Mouse (Mus musculus) heart, postnatal 0 days (tissue): Measurements from ENCODE around the gene Smyd3. TPM values are rescaled to one million over a fixed set of nuclear protein-coding genes. Genes with fewer than 3 reads are reported as not detected.

Experiments used
- ATAC-seq: fragments of 200-750 bp; cut with Nextera tagmentation; 2 replicates; pipeline ENCODE4 v1.8.0; 2017; ENCODE audit warnings: low read depth, moderate number of reproducible peaks, moderate library complexity; ENCODE audit not compliant: insufficient read depth
- DNase-seq: peaks from one replicate; pipeline ENCODE4 v3.0.0-alpha.2; 2016; ENCODE audit warnings: low spot score
- H3K27ac ChIP-seq: fragments of 300-500 bp; sonication (generic); 2 replicates; pipeline ENCODE4 v1.5.1; 2014; ENCODE audit warnings: low read depth, mild to moderate bottlenecking
- H3K27me3 ChIP-seq: fragments of 300-500 bp; sonication (generic); 2 replicates; pipeline ENCODE4 v1.6.1; 2014; ENCODE audit warnings: low read length, mixed read lengths; ENCODE audit not compliant: control insufficient read depth, insufficient read depth
- H3K36me3 ChIP-seq: fragments of 300-500 bp; sonication (generic); replicated peaks from 2 replicates; pipeline ENCODE4 v1.6.1; 2014; ENCODE audit warnings: low read length, mixed read lengths; ENCODE audit not compliant: control insufficient read depth, insufficient read depth
- H3K4me1 ChIP-seq: fragments of 300-500 bp; sonication (generic); 2 replicates; pipeline ENCODE4 v1.6.1; 2014; ENCODE audit warnings: antibody characterized with exemption; ENCODE audit not compliant: control insufficient read depth, insufficient read depth
- H3K4me2 ChIP-seq: fragments of 300-500 bp; sonication (generic); 2 replicates; pipeline ENCODE4 v1.6.1; 2014; ENCODE audit warnings: low read depth, mild to moderate bottlenecking, low read length, moderate library complexity
- H3K4me3 ChIP-seq: fragments of 300-500 bp; sonication (generic); 2 replicates; pipeline ENCODE4 v1.5.1; 2014; ENCODE audit warnings: low read depth, low read length
- H3K9ac ChIP-seq: fragments of 300-500 bp; sonication (generic); replicated peaks from 2 replicates; pipeline ENCODE4 v1.6.1; 2014; ENCODE audit warnings: low read depth, low read length, mixed read lengths
- H3K9me3 ChIP-seq: fragments of 300-500 bp; sonication (generic); replicated peaks from 2 replicates; pipeline ENCODE4 v1.6.1; 2016; ENCODE audit warnings: low read length; ENCODE audit not compliant: control insufficient read depth
- CTCF ChIP-seq: IDR thresholded peaks from 2 replicates; pipeline ENCODE4 v1.5.1; 2016; ENCODE audit warnings: antibody characterized with exemption, control low read depth, low read depth
- EP300 ChIP-seq: IDR thresholded peaks from 2 replicates; pipeline ENCODE4 v1.6.1; 2016; ENCODE audit warnings: antibody characterized with exemption, low read depth
- WGBS: fragments of 180-500 bp; shearing (Covaris S2); extraction: QIAGEN DNeasy Blood & Tissue Kit; methylation state at CpG from one replicate; pipeline ENCODE4 v1.1.7; 2014; 5-methylcytosine and 5-hydroxymethylcytosine counted together
- polyA plus RNA-seq: library from polyadenylated mRNA; unstranded; fragments of >200 nt; fragmentation: Nextera tagmentation; extraction: Ambion mirVana; gene quantifications from 2 replicates; pipeline ENCODE4 v1.2.1, GENCODE M21; 2015
- total RNA-seq: library from RNA; depleted of rRNA; stranded (reverse); fragments of >200 nt; gene quantifications from 2 replicates; pipeline ENCODE4 v1.2.3, GENCODE M21; 2014; ENCODE audit warnings: low replicate concordance

The Smyd3 gene
- total and polyA plus RNA-seq, 2 experiments from 2014 or later: 7.0 to 11.6 TPM

- H3K9me3 ChIP-seq: no peaks in the 10 kb centered on the region
- no peak for ATAC-seq
- no peaks in the 10 kb centered on the region for H3K36me3 ChIP-seq
- 70% methylated on average over 7 of the region's 7 CpGs for WGBS
- H3K4me2 ChIP-seq: no peak overlapping the region
- no peak for DNase-seq
- no peak overlapping the region for H3K27ac ChIP-seq
- no peak overlapping the region for H3K4me3 ChIP-seq
- no peak overlapping the region for H3K9ac ChIP-seq
- H3K27me3 ChIP-seq: no peaks in the 10 kb centered on the region
- TF ChIP-seq EP300 (no peak), CTCF (no peak)
- no peaks in the 10 kb centered on the region for H3K4me1 ChIP-seq
These were observed 523.6 kb downstream of the Smyd3 start for GRCm38 (mm10) chr1:178994263-178994662.

- no peak overlapping the region for H3K4me2 ChIP-seq
- TF ChIP-seq EP300 (no peak), CTCF (no peak)
- H3K4me3 ChIP-seq: no peak overlapping the region
- H3K9me3 ChIP-seq: no peaks in the 10 kb centered on the region
- H3K4me1 ChIP-seq: no peaks in the 10 kb centered on the region
- no peak overlapping the region for H3K9ac ChIP-seq
- 76% methylated on average over 3 of the region's 3 CpGs for WGBS
- ATAC-seq (no peak), DNase-seq (no peak)
- H3K27me3 ChIP-seq: no peaks in the 10 kb centered on the region
- H3K36me3 ChIP-seq: no peaks in the 10 kb centered on the region
- H3K27ac ChIP-seq: no peak overlapping the region
These were observed 525.3 kb downstream of the Smyd3 start for GRCm38 (mm10) chr1:178992503-178992902.

GRCm38 (mm10) chr1:178991470-178991869 is 526.4 kb downstream of the Smyd3 start:
- Histone ChIP-seq H3K36me3 (no peaks in the 10 kb centered on the region), H3K4me1 (no peaks in the 10 kb centered on the region), H3K4me3 (no peak overlapping the region), H3K9ac (no peak overlapping the region), H3K9me3 (no peaks in the 10 kb centered on the region), H3K4me2 (no peak overlapping the region), H3K27me3 (no peaks in the 10 kb centered on the region), H3K27ac (no peak overlapping the region)
- ATAC-seq (no peak), DNase-seq (no peak)
- TF ChIP-seq CTCF: no peak
- TF ChIP-seq EP300: no peak
- WGBS: 66% methylated on average over 4 of the region's 4 CpGs

GRCm38 (mm10) chr1:178991045-178991444 is 526.8 kb downstream of the Smyd3 start:
- no peak for DNase-seq
- Histone ChIP-seq H3K27ac (no peak overlapping the region), H3K36me3 (no peaks in the 10 kb centered on the region), H3K9ac (no peak overlapping the region), H3K4me2 (no peak overlapping the region), H3K4me1 (no peaks in the 10 kb centered on the region), H3K4me3 (no peak overlapping the region), H3K27me3 (no peaks in the 10 kb centered on the region), H3K9me3 (no peaks in the 10 kb centered on the region)
- no peak for ATAC-seq
- TF ChIP-seq EP300: no peak
- no peak for TF ChIP-seq CTCF
- WGBS: 78% methylated on average over 6 of the region's 6 CpGs

- TF ChIP-seq CTCF: no peak
- no peak for TF ChIP-seq EP300
- Histone ChIP-seq H3K4me1 (no peaks in the 10 kb centered on the region), H3K27me3 (no peaks in the 10 kb centered on the region), H3K36me3 (no peaks in the 10 kb centered on the region), H3K9ac (no peak overlapping the region), H3K4me3 (no peak overlapping the region), H3K4me2 (no peak overlapping the region), H3K27ac (no peak overlapping the region), H3K9me3 (no peaks in the 10 kb centered on the region)
- ATAC-seq (no peak), DNase-seq (no peak)
- 86% methylated on average over 4 of the region's 4 CpGs for WGBS
These were observed 528.4 kb downstream of the Smyd3 start for GRCm38 (mm10) chr1:178989485-178989884.

GRCm38 (mm10) chr1:178988176-178988575 is 529.7 kb downstream of the Smyd3 start:
- WGBS: 44% methylated on average over 1 of the region's 1 CpGs
- Histone ChIP-seq H3K27me3 (no peaks in the 10 kb centered on the region), H3K4me2 (no peak overlapping the region), H3K9ac (no peak overlapping the region), H3K27ac (no peak overlapping the region), H3K9me3 (no peaks in the 10 kb centered on the region), H3K36me3 (no peaks in the 10 kb centered on the region), H3K4me1 (no peaks in the 10 kb centered on the region), H3K4me3 (no peak overlapping the region)
- no peak for DNase-seq
- TF ChIP-seq EP300 (no peak), CTCF (no peak)
- ATAC-seq: no peak
